Comparison of ENCODE assay signal across 30 mouse cellular contexts in genomic region chr2:120237784-120238183, GRCm38 (mm10). TPM values are rescaled to one million over a fixed set of nuclear protein-coding genes. Genes with fewer than 3 reads are reported as not detected.
DNase-seq lines count a peak whose midpoint lies in the region; ATAC-seq and TF ChIP-seq lines count a peak whose summit lies in the region.
"Had no signal": no experiment of that assay in that cellular context is flagged by ENCODE, and none has a peak within 500 bp of the region (broad histone marks: within the 10 kb centered on the region; RNA-seq: fewer than 3 reads in every experiment).

No protein-coding gene starts in this region.

- no peak for TF ChIP-seq CTCF in gastrocnemius, adult 2 months (IDR thresholded peaks at IDR 0.05)

- no peaks in the 10 kb centered on the region for H3K36me3 ChIP-seq in midbrain, embryonic 16.5 days (ENCODE audit: control insufficient read depth, insufficient read depth, low read length)
- H3K36me3 ChIP-seq: heart, embryonic 12.5 days; heart, embryonic 15.5 days had no signal

- ATAC-seq in midbrain, embryonic 16.5 days, result no peak
- ATAC-seq: activated CD4-positive, CD25-positive, alpha-beta regulatory T cell, adult 4 months; forebrain, embryonic 14.5 days; forebrain, postnatal 0 days; hindbrain, postnatal 0 days; inflammation-experienced regulatory T-cells, adult 6 months; intestine, embryonic 16.5 days had no signal

- H3K4me3 ChIP-seq in gastrocnemius, adult 2 months, result no peak overlapping the region
- H3K4me3 ChIP-seq in midbrain, embryonic 16.5 days (ENCODE audit: low read depth, low read length), result no peak overlapping the region
- H3K4me3 ChIP-seq: heart, embryonic 12.5 days; heart, embryonic 15.5 days had no signal

- H3K4me2 ChIP-seq in midbrain, embryonic 16.5 days (ENCODE audit: low read length), result no peak overlapping the region
- H3K4me2 ChIP-seq: heart, embryonic 12.5 days; heart, embryonic 15.5 days; hindbrain, embryonic 14.5 days had no signal

- H3K4me1 ChIP-seq in midbrain, embryonic 16.5 days (ENCODE audit: control insufficient read depth, insufficient read depth, low read length), result peaks cover 3% of the 10 kb centered on the region; the same call in 1 of the 2 replicates

- no peaks in the 10 kb centered on the region for H3K9me3 ChIP-seq in midbrain, embryonic 16.5 days (replicated peaks; ENCODE audit: control insufficient read depth, low read length, poor library complexity, severe bottlenecking)
- H3K9me3 ChIP-seq: heart, embryonic 12.5 days; heart, embryonic 15.5 days had no signal

- H3K9ac ChIP-seq in midbrain, embryonic 16.5 days (ENCODE audit: low read depth, low read length), result no peak overlapping the region
- H3K9ac ChIP-seq: forebrain, postnatal 0 days; heart, embryonic 12.5 days; heart, embryonic 15.5 days; hindbrain, embryonic 14.5 days had no signal

- no peaks in the 10 kb centered on the region for H3K27me3 ChIP-seq in midbrain, embryonic 16.5 days (ENCODE audit: control insufficient read depth, insufficient read depth, low read depth, low read length)
- H3K27me3 ChIP-seq: CH12.LX; heart, embryonic 12.5 days; heart, embryonic 15.5 days had no signal

- DNase-seq in gastrocnemius, adult 2 months, result no peak
- no peak for DNase-seq in gastrocnemius, postnatal 10 days
- peak; percentile 37 for DNase-seq in ES-CJ7 (ENCODE audit: low read depth, low spot score)
- peak; percentile 24 for DNase-seq in brain, adult 2 months (ENCODE audit: low read depth, low spot score)
- DNase-seq in left cerebral cortex, postnatal 36 days (ENCODE audit: low spot score in 2 of 2), result no peak
- DNase-seq: adrenal gland, adult 8-10 months; adrenal gland, postnatal 25 days; B cell, adult 2 months; cerebellum, adult 18-20 months; cerebellum, adult 9-10 months; cerebellum, postnatal 14 days; forebrain, postnatal 0 days; gastrocnemius, postnatal 25 days; heart, postnatal 10 days; heart, postnatal 4 days; kidney, adult 18-20 months had no signal

- WGBS in midbrain, embryonic 16.5 days, result 76% methylated on average over 5 of the region's 5 CpGs

- peak overlapping the region; percentile 90 for H3K27ac ChIP-seq in gastrocnemius, adult 2 months
- H3K27ac ChIP-seq in midbrain, embryonic 16.5 days (ENCODE audit: low read length), result no peak overlapping the region
- H3K27ac ChIP-seq: heart, embryonic 15.5 days; hindbrain, embryonic 14.5 days; hindbrain, postnatal 0 days had no signal

- intact Hi-C loops in gastrocnemius, adult 2 months (cut with DNase I), result no loop called here
- intact Hi-C loops in left cerebral cortex, postnatal 36 days (cut with DNase I), result no loop called here

RNA-seq across cellular contexts. Expression of gene Pla2g4e, which starts 7.4 kb away (rescaled TPM):
- total RNA-seq in gastrocnemius, adult 2 months (2021), result 10 to 100 TPM; 27.8 to 31.8 TPM
- total RNA-seq in gastrocnemius, postnatal 10 days (2021), result 10 to 100 TPM; 32.5 to 33.7 TPM
- total RNA-seq in left cerebral cortex, postnatal 36 days (2021), result 10 to 100 TPM; 18.5 to 21.7 TPM
- polyA plus RNA-seq in midbrain, embryonic 16.5 days (2015; fragmentation: Nextera tagmentation; extraction: Ambion mirVana), result 5.7 and 6.7 TPM in 2 replicates
- total RNA-seq: CH12.LX, MEL had no signal
- polyA plus RNA-seq: embryonic facial prominence, embryonic 11.5 days; inflammation-experienced regulatory T-cells, adult 6 months had no signal

RNA-seq across cellular contexts. Expression of gene Pla2g4d, which starts 51.2 kb away (rescaled TPM):
- total RNA-seq in gastrocnemius, adult 2 months (2021), result not detected
- not detected for total RNA-seq in gastrocnemius, postnatal 10 days (2021)
- total RNA-seq in left cerebral cortex, postnatal 36 days (2021), result under 1 TPM in 1 of 2 experiments, not detected in 1; 0.11 TPM
- polyA plus RNA-seq in midbrain, embryonic 16.5 days (2015; fragmentation: Nextera tagmentation; extraction: Ambion mirVana), result 0.08 TPM in 1 of 2 replicates, not detected in the other
- total RNA-seq: CH12.LX; forebrain, postnatal 0 days; gastrocnemius, adult 18-20 months; gastrocnemius, postnatal 25 days; heart, adult 8-10 months; heart, postnatal 10 days; heart, postnatal 4 days; MEL had no signal
- polyA plus RNA-seq: activated CD4-positive, CD25-positive, alpha-beta regulatory T cell, adult 4 months; forebrain, embryonic 14.5 days; heart, embryonic 12.5 days; hindbrain, embryonic 14.5 days; inflammation-experienced regulatory T-cells, adult 6 months; intestine, embryonic 16.5 days had no signal

Comparison
In these comparisons a context has a peak if more than half of its experiments do, and no peak if none do; other contexts are left out.
1. DNase-seq: peak in ES-CJ7 (single experiment) and brain, adult 2 months (single experiment); none in gastrocnemius, adult 2 months (single experiment), gastrocnemius, postnatal 10 days (single experiment) and left cerebral cortex, postnatal 36 days (0 of 2).